Mouse (Mus musculus) CH12.LX (cell line): Measurements from ENCODE around the gene Plce1. TPM values are rescaled to one million over a fixed set of nuclear protein-coding genes. Genes with fewer than 3 reads are reported as not detected.

Experiments
- DNase-seq: peaks from one replicate; pipeline ENCODE4 v3.0.0-alpha.2; 2013; ENCODE audit errors: extremely low read depth
- H3K27ac ChIP-seq: 2 replicates; pipeline ENCODE4 v1.5.1; 2012; ENCODE audit warnings: low read depth, mild to moderate bottlenecking, control low read depth, moderate library complexity; ENCODE audit not compliant: insufficient read depth
- H3K27me3 ChIP-seq: replicated peaks from 2 replicates; pipeline ENCODE3; 2012; ENCODE audit warnings: inconsistent platforms
- H3K36me3 ChIP-seq, 2 experiments: replicated peaks in 1 of 2; 2 replicates each; pipeline versions ENCODE3 to v1.6.1; 2012; ENCODE audit warnings: inconsistent platforms in 1 of 2, low read length in 1 of 2, mild to moderate bottlenecking in 1 of 2, mixed read lengths in 1 of 2, moderate library complexity in 1 of 2; ENCODE audit not compliant: control insufficient read depth in 1 of 2, insufficient read depth in 1 of 2
- H3K4me1 ChIP-seq, 2 experiments: 2 replicates each; pipeline ENCODE4 v1.6.1; 2012; ENCODE audit warnings: inconsistent platforms in 1 of 2, moderate library complexity in 1 of 2; ENCODE audit not compliant: insufficient read depth in 2 of 2, control insufficient read depth in 1 of 2
- H3K4me2 ChIP-seq: 2 replicates; pipeline ENCODE4 v1.6.1; 2012; ENCODE audit warnings: low read depth, mild to moderate bottlenecking, control low read depth; ENCODE audit not compliant: poor library complexity, insufficient read depth, severe bottlenecking
- H3K4me3 ChIP-seq, 3 experiments: fragments of 150-350 bp in 1 of 3; sonication (generic) in 1 of 3; replicated peaks in 1 of 3; 2 replicates each; pipeline versions ENCODE3 to v1.5.1; 2011 to 2012; ENCODE audit warnings: low read depth in 2 of 3, low read length in 2 of 3, mild to moderate bottlenecking in 2 of 3, moderate library complexity in 2 of 3, control low read depth in 1 of 3, improper control_type of control experiment in 1 of 3, inconsistent platforms in 1 of 3, mixed read lengths in 1 of 3; ENCODE audit not compliant: poor library complexity in 1 of 3
- H3K79me2 ChIP-seq: replicated peaks from 2 replicates; pipeline ENCODE4 v1.6.1; 2012; ENCODE audit warnings: mild to moderate bottlenecking, moderate library complexity; ENCODE audit not compliant: control insufficient read depth, poor library complexity, insufficient read depth, severe bottlenecking; ENCODE audit errors: extremely low read depth
- H3K9ac ChIP-seq: 2 replicates; pipeline ENCODE4 v1.6.1; 2012; ENCODE audit warnings: low read depth, mild to moderate bottlenecking, control low read depth, moderate library complexity; ENCODE audit not compliant: insufficient read depth
- H3K9me3 ChIP-seq: replicated peaks from 2 replicates; pipeline ENCODE3; 2012; ENCODE audit warnings: low read length, inconsistent platforms, mixed read lengths
- ELF1 ChIP-seq: IDR thresholded peaks from 2 replicates; pipeline ENCODE4 v1.6.1; 2014; ENCODE audit warnings: low read depth, mild to moderate bottlenecking, inconsistent platforms, low read length, improper control_type of control experiment
- GABPA ChIP-seq: IDR thresholded peaks from 2 replicates; pipeline ENCODE4 v1.6.1; 2012; ENCODE audit warnings: low read depth, low read length, improper control_type of control experiment, inconsistent platforms; ENCODE audit not compliant: insufficient replicate concordance
- HCFC1 ChIP-seq: IDR thresholded peaks from 2 replicates; pipeline ENCODE4 v1.6.1; 2012; ENCODE audit warnings: low read depth, mild to moderate bottlenecking, inconsistent platforms, low read length, improper control_type of control experiment
- IRF4 ChIP-seq: IDR thresholded peaks from 2 replicates; pipeline ENCODE4 v1.6.1; 2014; ENCODE audit warnings: low read depth, mild to moderate bottlenecking, inconsistent platforms, low read length, improper control_type of control experiment
- JUN ChIP-seq: IDR thresholded peaks from 2 replicates; pipeline ENCODE4 v1.6.1; 2011; ENCODE audit warnings: low read depth, mild to moderate bottlenecking, low read length, improper control_type of control experiment, moderate library complexity; ENCODE audit not compliant: insufficient read depth
- JUND ChIP-seq: conservative IDR thresholded peaks from 2 replicates; pipeline ENCODE4 v1.6.1; 2011; ENCODE audit warnings: low read depth, low read length, improper control_type of control experiment
- MAX ChIP-seq: IDR thresholded peaks from 2 replicates; pipeline ENCODE4 v1.6.1; 2011; ENCODE audit warnings: low read length, improper control_type of control experiment
- MEF2A ChIP-seq: IDR thresholded peaks from 2 replicates; pipeline ENCODE4 v1.6.1; 2014; ENCODE audit warnings: low read depth, mild to moderate bottlenecking, inconsistent platforms, low read length, improper control_type of control experiment, borderline replicate concordance
- NRF1 ChIP-seq: IDR thresholded peaks from 2 replicates; pipeline ENCODE4 v1.6.1; 2014; ENCODE audit warnings: low read depth, mild to moderate bottlenecking, inconsistent platforms, low read length, improper control_type of control experiment, moderate library complexity
- POLR2AphosphoS2 ChIP-seq: IDR thresholded peaks from 2 replicates; pipeline ENCODE4 v1.6.1; 2011; ENCODE audit warnings: low read depth, low read length, improper control_type of control experiment
- SMC3 ChIP-seq: IDR thresholded peaks from 2 replicates; pipeline ENCODE4 v1.6.1; 2011; ENCODE audit warnings: low read depth, low read length, improper control_type of control experiment
- UBTF ChIP-seq: IDR thresholded peaks from 2 replicates; pipeline ENCODE4 v1.6.1; 2012; ENCODE audit warnings: low read depth, mild to moderate bottlenecking, inconsistent platforms, low read length, improper control_type of control experiment, moderate library complexity
- ZC3H11A ChIP-seq: IDR thresholded peaks from 2 replicates; pipeline ENCODE4 v1.6.1; 2012; ENCODE audit warnings: low read depth, mild to moderate bottlenecking, inconsistent platforms, low read length, improper control_type of control experiment
- ZMIZ1 ChIP-seq: IDR thresholded peaks from 2 replicates; pipeline ENCODE4 v1.6.1; 2012; ENCODE audit warnings: low read depth, mild to moderate bottlenecking, inconsistent platforms, low read length, improper control_type of control experiment
- dilution Hi-C: fragments of 300-500 bp; cut with MboI; formaldehyde crosslinking; loops from 2 replicates; pipeline ENCODE4 v1.14.3; 2020; ENCODE audit warnings: low sequenced_read_pairs; ENCODE audit not compliant: extremely low pct_unique_long_range_greater_than_20kb, extremely low pct_ligation_motif_present
- in situ Hi-C: fragments of 300-500 bp; cut with MboI; formaldehyde crosslinking; loops from 3 replicates; pipeline ENCODE4 v1.14.3; 2019; ENCODE audit warnings: low sequenced_read_pairs, low pct_ligation_motif_present, low pct_unique_long_range_greater_than_20kb, mixed read lengths
- polyA plus RNA-seq: library from polyadenylated mRNA; unstranded; fragments of >175 nt; gene quantifications from 2 replicates; pipeline ENCODE4 v1.2.1, GENCODE M21; 2012; ENCODE audit warnings: low read depth; ENCODE audit not compliant: insufficient read length
- total RNA-seq, 2 experiments: library from RNA; depleted of rRNA; stranded (reverse); fragments of 300-350 nt in 1 of 2; fragments of >200 nt in 1 of 2; gene quantifications; 2 replicates each; pipeline ENCODE4 v1.2.3; 2012 to 2014

Gene Plce1
- total and polyA plus RNA-seq, 3 experiments = under 0.01 to 0.13 (median 0.05) TPM

- dilution Hi-C loops = no loop called here
Measured at GRCm38 (mm10) chr19:38485779-38486555, 5.1 kb downstream of the Plce1 start.

DNA sequence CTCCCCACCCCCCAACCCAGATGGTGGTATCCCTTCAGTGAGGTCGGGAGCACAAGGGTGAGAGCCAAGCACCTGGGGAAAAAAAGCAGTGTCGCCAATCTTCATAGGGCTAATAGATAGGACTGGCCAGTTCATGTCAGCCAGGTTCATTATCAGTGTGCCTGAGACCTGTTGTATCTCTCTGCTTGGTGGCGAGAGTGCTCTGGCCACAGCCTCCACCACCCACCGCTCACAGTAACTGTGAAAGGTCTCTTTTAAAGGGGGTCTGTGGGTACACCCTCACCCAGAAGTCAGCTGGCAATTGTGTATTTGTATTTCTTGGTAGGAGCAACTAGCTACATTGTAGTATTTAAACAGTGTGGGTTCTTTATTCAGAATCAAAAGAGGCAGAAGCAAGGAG lies 6.6 kb downstream of the Plce1 start:
- dilution Hi-C loops (no loop called here), in situ Hi-C loops (no loop called here)
- DNase-seq = no peak
- Histone ChIP-seq H3K79me2 (no peaks in the 10 kb centered on the region), H3K36me3 (no peaks in the 10 kb centered on the region), H3K4me1 (no peaks in the 10 kb centered on the region), H3K9ac (no peak overlapping the region), H3K4me2 (no peak overlapping the region), H3K4me3 (no peak overlapping the region), H3K27me3 (no peaks in the 10 kb centered on the region), H3K9me3 (no peaks in the 10 kb centered on the region), H3K27ac (no peak overlapping the region)
- TF ChIP-seq GABPA (no peak), ELF1 (no peak), MAX (no peak), IRF4 (no peak)

More at GRCm38 (mm10) chr19:38485779-38486555, 5.1 kb downstream of the Plce1 start:
- H3K27me3 ChIP-seq = no peaks in the 10 kb centered on the region
- peaks cover 4% of the 10 kb centered on the region for H3K9me3 ChIP-seq
- no peaks in the 10 kb centered on the region for H3K79me2 ChIP-seq
- H3K36me3 ChIP-seq = no peaks in the 10 kb centered on the region
- in situ Hi-C loops = no loop called here
- H3K9ac ChIP-seq = no peak overlapping the region
- TF ChIP-seq UBTF (no peak), GABPA (no peak), POLR2AphosphoS2 (no peak), NRF1 (no peak), JUN (no peak), ZC3H11A (no peak), ZMIZ1 (no peak), JUND (no peak), SMC3 (no peak), MEF2A (no peak), HCFC1 (no peak), ELF1 (no peak)
- H3K4me2 ChIP-seq = no peak overlapping the region
- no peak for DNase-seq
- H3K27ac ChIP-seq = no peak overlapping the region
- no peak overlapping the region for H3K4me3 ChIP-seq
- H3K4me1 ChIP-seq = no peaks in the 10 kb centered on the region
